Mouse (Mus musculus): ENCODE data around the gene Rerg. TPM values are rescaled to one million over a fixed set of nuclear protein-coding genes. Genes with fewer than 3 reads are reported as not detected.
A peak's percentile ranks its signal among the peaks of the same experiment; 100 is the strongest.

Gene Rerg
- polyA plus RNA-seq, 1 experiment from 2014 or later: 16.2 TPM

GRCm38 (mm10) chr6:137166843-137167242 is 3.5 kb downstream of the Rerg start:
- ATAC-seq (ENCODE audit: low FRiP score, low TSS enrichment): no peak
- WGBS: 18% methylated on average over 4 of the region's 4 CpGs

GRCm38 (mm10) chr6:137163571-137163970 is 6.7 kb downstream of the Rerg start:
- WGBS: 71% methylated on average over 10 of the region's 10 CpGs
- Histone ChIP-seq H3K27me3 (ENCODE audit: insufficient read depth, low read length) (no peaks in the 10 kb centered on the region), H3K36me3 (ENCODE audit: insufficient read depth, low read length) (no peaks in the 10 kb centered on the region), H3K9ac (replicated peaks; ENCODE audit: low read length) (no peak overlapping the region), H3K27ac (ENCODE audit: low read length) (no peak overlapping the region), H3K4me3 (ENCODE audit: low read length) (no peak overlapping the region), H3K4me1 (ENCODE audit: insufficient read depth, low read length) (peaks cover 14% of the 10 kb centered on the region; the same call in 1 of the 2 replicates), H3K9me3 (ENCODE audit: low read length) (no peaks in the 10 kb centered on the region), H3K4me2 (replicated peaks; ENCODE audit: low read depth, low read length) (no peak overlapping the region)
- no peak for ATAC-seq (ENCODE audit: low FRiP score, low TSS enrichment)

More at GRCm38 (mm10) chr6:137166843-137167242, 3.5 kb downstream of the Rerg start:
- no peaks in the 10 kb centered on the region for H3K36me3 ChIP-seq (ENCODE audit: insufficient read depth, low read length)
- 0 out of 2 replicates have a peak overlapping the region, but pooled peaks have one; percentile 4 for H3K27ac ChIP-seq (ENCODE audit: low read length)
- no peaks in the 10 kb centered on the region for H3K9me3 ChIP-seq (ENCODE audit: low read length)
- H3K27me3 ChIP-seq (ENCODE audit: insufficient read depth, low read length): no peaks in the 10 kb centered on the region
- no peak overlapping the region for H3K9ac ChIP-seq (replicated peaks; ENCODE audit: low read length)
- H3K4me2 ChIP-seq (replicated peaks; ENCODE audit: low read depth, low read length): no peak overlapping the region
- peaks cover 18% of the 10 kb centered on the region; the same call in 1 of the 2 replicates for H3K4me1 ChIP-seq (ENCODE audit: insufficient read depth, low read length)
- no peak overlapping the region for H3K4me3 ChIP-seq (ENCODE audit: low read length)

- H3K27ac ChIP-seq (ENCODE audit: low read length): no peak overlapping the region
- H3K27me3 ChIP-seq (ENCODE audit: insufficient read depth, low read length): no peaks in the 10 kb centered on the region
- 86% methylated on average over 4 of the region's 4 CpGs for WGBS
- H3K9ac ChIP-seq (replicated peaks; ENCODE audit: low read length): no peak overlapping the region
- no peak overlapping the region for H3K4me2 ChIP-seq (replicated peaks; ENCODE audit: low read depth, low read length)
- no peaks in the 10 kb centered on the region for H3K36me3 ChIP-seq (ENCODE audit: insufficient read depth, low read length)
- no peaks in the 10 kb centered on the region for H3K9me3 ChIP-seq (ENCODE audit: low read length)
- peaks cover 14% of the 10 kb centered on the region; the same call in 1 of the 2 replicates for H3K4me1 ChIP-seq (ENCODE audit: insufficient read depth, low read length)
- no peak for ATAC-seq (ENCODE audit: low FRiP score, low TSS enrichment)
- no peak overlapping the region for H3K4me3 ChIP-seq (ENCODE audit: low read length)
Observed at GRCm38 (mm10) chr6:137163061-137163460, 7.2 kb downstream of the Rerg start.

- no peaks in the 10 kb centered on the region for H3K9me3 ChIP-seq (ENCODE audit: low read length)
- ATAC-seq (ENCODE audit: low FRiP score, low TSS enrichment): no peak
- WGBS: 94% methylated on average over 7 of the region's 7 CpGs
- H3K27ac ChIP-seq (ENCODE audit: low read length): no peak overlapping the region
- H3K27me3 ChIP-seq (ENCODE audit: insufficient read depth, low read length): no peaks in the 10 kb centered on the region
- no peak overlapping the region for H3K9ac ChIP-seq (replicated peaks; ENCODE audit: low read length)
- peaks cover 11% of the 10 kb centered on the region; the same call in 1 of the 2 replicates for H3K4me1 ChIP-seq (ENCODE audit: insufficient read depth, low read length)
- no peaks in the 10 kb centered on the region for H3K36me3 ChIP-seq (ENCODE audit: insufficient read depth, low read length)
- H3K4me2 ChIP-seq (replicated peaks; ENCODE audit: low read depth, low read length): no peak overlapping the region
- no peak overlapping the region for H3K4me3 ChIP-seq (ENCODE audit: low read length)
Observed at GRCm38 (mm10) chr6:137162481-137162880, 7.8 kb downstream of the Rerg start.

GRCm38 (mm10) chr6:137161491-137162088 is 8.7 kb downstream of the Rerg start:
- Histone ChIP-seq H3K4me2 (replicated peaks; ENCODE audit: low read depth, low read length) (no peak overlapping the region), H3K36me3 (ENCODE audit: insufficient read depth, low read length) (no peaks in the 10 kb centered on the region), H3K4me1 (ENCODE audit: insufficient read depth, low read length) (0 out of 2 replicates have a peak, but pooled peaks cover 3% of the 10 kb centered on the region), H3K9me3 (ENCODE audit: low read length) (no peaks in the 10 kb centered on the region), H3K9ac (replicated peaks; ENCODE audit: low read length) (no peak overlapping the region), H3K27ac (ENCODE audit: low read length) (no peak overlapping the region), H3K27me3 (ENCODE audit: insufficient read depth, low read length) (no peaks in the 10 kb centered on the region), H3K4me3 (ENCODE audit: low read length) (no peak overlapping the region)
- WGBS: 66% methylated on average over 11 of the region's 11 CpGs
- 0 out of 2 replicates have a peak, but pooled peaks have one; percentile 3 for ATAC-seq (ENCODE audit: low FRiP score, low TSS enrichment)

GRCm38 (mm10) chr6:137159372-137159926 is 10.8 kb downstream of the Rerg start:
- H3K9ac ChIP-seq (replicated peaks; ENCODE audit: low read length): no peak overlapping the region
- H3K9me3 ChIP-seq (ENCODE audit: low read length): no peaks in the 10 kb centered on the region
- no peaks in the 10 kb centered on the region for H3K27me3 ChIP-seq (ENCODE audit: insufficient read depth, low read length)
- no peak overlapping the region for H3K4me2 ChIP-seq (replicated peaks; ENCODE audit: low read depth, low read length)
- no peaks in the 10 kb centered on the region for H3K4me1 ChIP-seq (ENCODE audit: insufficient read depth, low read length)
- WGBS: 59% methylated on average over 8 of the region's 8 CpGs
- H3K27ac ChIP-seq (ENCODE audit: low read length): no peak overlapping the region
- ATAC-seq (ENCODE audit: low FRiP score, low TSS enrichment): no peak
- H3K4me3 ChIP-seq (ENCODE audit: low read length): no peak overlapping the region
- no peaks in the 10 kb centered on the region for H3K36me3 ChIP-seq (ENCODE audit: insufficient read depth, low read length)

- Histone ChIP-seq H3K4me3 (ENCODE audit: low read length) (no peak overlapping the region), H3K9ac (replicated peaks; ENCODE audit: low read length) (no peak overlapping the region), H3K27me3 (ENCODE audit: insufficient read depth, low read length) (no peaks in the 10 kb centered on the region), H3K9me3 (ENCODE audit: low read length) (no peaks in the 10 kb centered on the region), H3K4me1 (ENCODE audit: insufficient read depth, low read length) (no peaks in the 10 kb centered on the region), H3K4me2 (replicated peaks; ENCODE audit: low read depth, low read length) (no peak overlapping the region), H3K36me3 (ENCODE audit: insufficient read depth, low read length) (no peaks in the 10 kb centered on the region), H3K27ac (ENCODE audit: low read length) (no peak overlapping the region)
- no peak for ATAC-seq (ENCODE audit: low FRiP score, low TSS enrichment)
- WGBS: 77% methylated on average over 11 of the region's 11 CpGs
Observed at GRCm38 (mm10) chr6:137156437-137157219, 13.7 kb downstream of the Rerg start.

- Histone ChIP-seq H3K9ac (replicated peaks; ENCODE audit: low read length) (no peak overlapping the region), H3K27ac (ENCODE audit: low read length) (no peak overlapping the region), H3K4me3 (ENCODE audit: low read length) (no peak overlapping the region), H3K9me3 (ENCODE audit: low read length) (no peaks in the 10 kb centered on the region), H3K36me3 (ENCODE audit: insufficient read depth, low read length) (no peaks in the 10 kb centered on the region), H3K4me1 (ENCODE audit: insufficient read depth, low read length) (no peaks in the 10 kb centered on the region), H3K4me2 (replicated peaks; ENCODE audit: low read depth, low read length) (no peak overlapping the region), H3K27me3 (ENCODE audit: insufficient read depth, low read length) (no peaks in the 10 kb centered on the region)
- 75% methylated on average over 26 of the region's 26 CpGs for WGBS
- no peak for ATAC-seq (ENCODE audit: low FRiP score, low TSS enrichment)
Observed at GRCm38 (mm10) chr6:137155196-137156137, 14.8 kb downstream of the Rerg start.

GRCm38 (mm10) chr6:137153021-137153420 is 17.3 kb downstream of the Rerg start:
- Histone ChIP-seq H3K4me1 (ENCODE audit: insufficient read depth, low read length) (no peaks in the 10 kb centered on the region), H3K27me3 (ENCODE audit: insufficient read depth, low read length) (no peaks in the 10 kb centered on the region), H3K9ac (replicated peaks; ENCODE audit: low read length) (no peak overlapping the region), H3K9me3 (ENCODE audit: low read length) (no peaks in the 10 kb centered on the region), H3K36me3 (ENCODE audit: insufficient read depth, low read length) (no peaks in the 10 kb centered on the region), H3K4me3 (ENCODE audit: low read length) (no peak overlapping the region), H3K27ac (ENCODE audit: low read length) (no peak overlapping the region), H3K4me2 (replicated peaks; ENCODE audit: low read depth, low read length) (no peak overlapping the region)
- no peak for ATAC-seq (ENCODE audit: low FRiP score, low TSS enrichment)
- WGBS: 89% methylated on average over 14 of the region's 14 CpGs

All from kidney, embryonic 16.5 days (tissue).